Mouse (Mus musculus) E14TG2a.4 (cell line): ENCODE measurements at regions not wholly inside any gene's neighbourhood (a gene's known extent, or its start where the extent isn't known, plus 50 kb on each side); places are given as distances from the start of the nearest gene placed in this dataset.

Experiments used
- CTCF ChIP-seq: conservative IDR thresholded peaks from 2 replicates; pipeline ENCODE4 v1.5.1; 2014; ENCODE audit warnings: low read length
- NANOG ChIP-seq: IDR thresholded peaks from 2 replicates; pipeline ENCODE4 v1.6.1; 2014; ENCODE audit warnings: borderline replicate concordance, low read length, mixed read lengths

DNA sequence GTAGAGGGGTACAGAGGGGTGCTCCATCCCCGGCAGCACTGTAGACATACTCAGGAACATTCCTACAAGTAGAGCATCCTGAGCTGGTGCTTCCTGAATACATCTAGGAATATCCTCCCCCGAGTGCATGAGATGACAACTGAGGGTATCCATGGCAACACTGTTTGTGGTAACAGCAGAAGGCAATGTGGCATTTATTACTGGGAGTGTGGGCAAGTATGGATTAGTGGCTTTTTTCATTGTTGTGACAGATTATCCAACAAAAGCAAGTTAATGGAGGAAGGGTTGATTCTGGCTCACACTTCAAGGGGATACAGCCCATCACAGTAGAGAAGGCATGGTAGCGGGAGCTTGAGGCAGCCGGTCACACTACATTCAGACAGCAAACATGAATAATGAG, 114.0 kb upstream of the Nxpe4 start:
- TF ChIP-seq CTCF = no peak
- TF ChIP-seq NANOG = no peak
